Mouse (Mus musculus): ENCODE data around the gene Gm8653.
"Not testable (repeated sequence)": the region's sequence is repeated elsewhere in the genome, so short reads cannot be mapped to it uniquely, and the experiment has no call there.

Gene Gm8653

DNA sequence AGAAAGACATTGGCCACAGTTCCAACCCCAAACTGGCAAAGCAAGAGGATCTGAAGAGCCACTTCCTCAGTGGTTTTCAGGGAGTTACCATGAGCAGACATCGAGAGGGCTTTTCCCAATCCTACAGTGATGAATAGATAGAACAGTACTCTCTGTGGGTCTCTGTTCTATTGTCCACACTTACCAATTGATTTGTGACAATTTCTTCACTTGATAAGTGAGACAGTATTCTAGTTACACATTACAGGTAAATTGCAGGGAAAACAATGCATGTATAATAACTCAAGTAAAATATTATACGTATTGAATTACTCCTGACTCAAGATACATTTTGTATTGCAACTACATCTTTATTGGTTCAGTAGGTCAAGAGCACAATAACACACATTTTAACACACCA is at the start of gene Gm8653:
TSS of gene Gm8653 (minus strand) at position 101 of the 400 bp plus-strand sequence.
- in situ Hi-C loops (cut with MboI, MseI) = not testable (repeated sequence)

DNA sequence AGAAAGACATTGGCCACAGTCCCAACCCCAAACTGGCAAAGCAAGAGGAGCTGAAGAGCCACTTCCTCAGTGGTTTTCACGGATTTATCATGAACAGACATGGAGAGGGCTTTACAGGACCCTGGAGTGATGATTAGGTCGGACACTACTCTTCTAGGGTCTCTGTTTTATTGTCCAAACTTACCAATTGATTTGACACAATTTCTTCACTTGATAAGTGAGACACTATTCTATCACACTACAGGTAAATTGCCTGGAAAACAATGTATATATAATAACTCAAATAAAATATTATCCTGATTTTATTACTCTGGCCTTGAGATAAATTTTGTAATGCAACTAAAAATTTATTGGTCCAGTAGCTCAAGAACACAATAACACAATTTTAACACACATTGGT is 28.3 kb upstream of the Gm8653 start, which contains the start of gene Gm8453:
TSS of gene Gm8453 (minus strand) at position 101 of the 400 bp plus-strand sequence.
- in situ Hi-C loops (cut with MboI, MseI) = not testable (repeated sequence)

DNA sequence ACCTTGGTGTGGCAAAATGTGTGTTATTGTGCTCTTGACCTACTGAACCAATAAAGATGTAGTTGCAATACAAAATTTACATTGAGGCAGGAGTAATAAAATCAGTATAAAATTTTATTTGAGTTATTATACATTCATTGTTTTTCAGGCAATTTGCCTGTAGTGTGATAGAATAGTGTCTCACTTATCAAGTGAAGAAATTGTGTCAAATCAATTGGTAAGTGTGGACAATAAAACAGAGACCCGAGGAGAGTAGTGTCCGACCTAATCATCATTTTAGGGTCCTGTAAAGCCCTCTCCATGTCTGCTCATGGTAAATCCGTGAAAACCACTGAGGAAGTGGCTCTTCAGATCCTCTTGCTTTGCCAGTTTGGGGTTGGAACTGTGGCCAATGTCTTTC is 12.0 kb downstream of the Gm8653 start, which contains the start of gene Vmn1r143:
TSS of gene Vmn1r143 (plus strand) at position 301 of the 400 bp plus-strand sequence.
- in situ Hi-C loops (cut with MboI, MseI) = loop anchor here in 1 of 2 experiments (25.0 kb wide), 1 partner anchor 2002 kb away; the partner anchor contains the start of gene Vmn1r95

DNA sequence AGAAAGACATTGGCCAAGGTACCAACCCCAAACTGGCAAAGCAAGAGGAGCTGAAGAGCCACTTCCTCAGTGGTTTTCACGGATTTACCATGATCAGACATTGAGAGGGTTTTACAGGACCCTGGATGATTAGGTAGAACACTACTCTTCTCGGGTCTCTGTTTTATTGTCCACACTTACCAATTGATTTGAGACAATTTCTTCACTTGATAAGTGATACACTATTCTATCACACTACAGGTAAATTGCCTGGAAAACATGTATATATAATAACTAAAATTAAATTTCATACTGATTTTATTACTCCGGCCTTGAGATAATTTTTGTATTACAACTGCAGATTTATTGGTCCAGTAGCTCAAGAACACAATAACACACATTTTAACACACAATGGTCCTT is 37.1 kb downstream of the Gm8653 start, which contains the start of gene Vmn1r142:
TSS of gene Vmn1r142 (minus strand) at position 101 of the 400 bp plus-strand sequence.
- in situ Hi-C loops (cut with MboI, MseI) = not testable (repeated sequence)

Measured in T-helper 17 cell (primary cell).